Mouse (Mus musculus): ENCODE data around the gene Gpt2. TPM values are rescaled to one million over a fixed set of nuclear protein-coding genes. Genes with fewer than 3 reads are reported as not detected.

Gene Gpt2
- polyA plus RNA-seq, 1 experiment from 2014 or later = 4.7 TPM

- no peak overlapping the region for H3K27ac ChIP-seq
- no peaks in the 10 kb centered on the region for H3K79me2 ChIP-seq (ENCODE audit: inconsistent target)
- whole genome bisulfite sequencing (ENCODE audit: missing documents) = 85% methylated on average over 3 of the region's 3 CpGs
- no peaks in the 10 kb centered on the region for H3K36me3 ChIP-seq (ENCODE audit: inconsistent target)
- no peak overlapping the region for H3K4me3 ChIP-seq (ENCODE audit: inconsistent target)
Measured at GRCm38 (mm10) chr8:85528959-85529358, 36.6 kb downstream of the Gpt2 start.

DNA sequence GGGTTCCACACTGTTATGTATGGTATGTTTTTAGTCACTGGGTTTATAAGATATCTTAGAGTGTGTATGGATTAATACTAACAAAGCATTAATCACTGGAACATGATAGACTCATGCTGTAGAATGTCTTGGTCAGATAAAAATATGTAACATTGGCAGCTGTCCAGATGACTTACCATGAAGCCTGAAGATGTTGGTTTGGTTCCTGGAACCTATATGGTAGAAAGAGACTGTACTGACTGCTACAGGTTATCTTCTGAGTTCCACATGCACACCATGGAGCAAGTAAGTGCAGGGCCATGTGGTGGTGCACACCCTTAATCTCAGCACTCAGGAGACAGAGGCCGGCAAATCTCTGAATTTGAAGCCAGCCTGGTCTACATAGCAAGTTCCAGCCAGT, 38.3 kb downstream of the Gpt2 start:
- WGBS (ENCODE audit: missing documents) = 93% methylated on average over 1 of the region's 1 CpGs
- Histone ChIP-seq H3K79me2 (ENCODE audit: inconsistent target) (no peaks in the 10 kb centered on the region), H3K27ac (no peak overlapping the region), H3K36me3 (ENCODE audit: inconsistent target) (no peaks in the 10 kb centered on the region), H3K4me3 (ENCODE audit: inconsistent target) (no peak overlapping the region)

DNA sequence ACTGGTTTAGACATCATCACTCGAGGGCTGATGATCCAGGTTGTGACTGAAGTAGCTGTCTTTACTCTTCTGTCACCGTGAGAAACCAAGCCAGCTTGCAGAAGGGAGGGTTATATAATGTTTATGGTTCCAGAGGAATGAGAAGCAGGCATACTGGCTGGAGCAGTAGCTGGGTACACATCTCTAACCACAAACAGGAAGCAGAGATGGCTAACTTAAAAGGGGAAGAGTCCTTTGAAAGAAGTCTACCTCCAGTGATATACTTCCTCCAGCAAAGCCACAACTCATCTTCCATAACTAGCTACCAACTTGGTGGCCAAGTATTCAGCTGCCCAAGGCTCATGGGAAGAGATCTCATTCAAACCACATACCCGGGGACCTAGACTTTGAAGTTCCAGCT, 39.1 kb downstream of the Gpt2 start:
- Histone ChIP-seq H3K27ac (no peak overlapping the region), H3K79me2 (ENCODE audit: inconsistent target) (no peaks in the 10 kb centered on the region), H3K36me3 (ENCODE audit: inconsistent target) (peaks cover 5% of the 10 kb centered on the region; the same call in 1 of the 2 replicates), H3K4me3 (ENCODE audit: inconsistent target) (no peak overlapping the region)
- WGBS (ENCODE audit: missing documents) = 13% methylated on average over 3 of the region's 3 CpGs

DNA sequence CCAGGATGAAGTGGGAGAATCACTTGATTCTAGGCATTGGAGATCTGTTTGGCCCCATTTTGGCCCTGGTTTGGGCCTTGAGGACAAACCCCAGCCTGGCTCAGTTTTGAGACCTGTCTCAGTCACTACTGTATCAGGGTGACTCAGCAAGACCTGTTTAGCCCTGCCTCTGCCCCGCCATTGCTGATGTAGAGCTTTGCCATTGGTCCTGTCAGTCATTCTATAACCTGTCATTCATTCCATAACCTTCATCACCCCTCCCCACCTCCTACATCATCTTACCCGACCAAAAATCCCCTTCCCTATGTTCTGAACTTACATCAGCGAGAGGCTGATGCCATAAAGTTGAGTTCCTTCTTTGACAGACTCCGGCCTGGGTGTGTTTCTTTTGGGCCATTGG, 40.5 kb downstream of the Gpt2 start:
- 83% methylated on average over 4 of the region's 4 CpGs for WGBS (ENCODE audit: missing documents)
- Histone ChIP-seq H3K4me3 (ENCODE audit: inconsistent target) (no peak overlapping the region), H3K27ac (no peak overlapping the region), H3K36me3 (ENCODE audit: inconsistent target) (peaks cover 8% of the 10 kb centered on the region; the same call in 1 of the 2 replicates), H3K79me2 (ENCODE audit: inconsistent target) (no peaks in the 10 kb centered on the region)

DNA sequence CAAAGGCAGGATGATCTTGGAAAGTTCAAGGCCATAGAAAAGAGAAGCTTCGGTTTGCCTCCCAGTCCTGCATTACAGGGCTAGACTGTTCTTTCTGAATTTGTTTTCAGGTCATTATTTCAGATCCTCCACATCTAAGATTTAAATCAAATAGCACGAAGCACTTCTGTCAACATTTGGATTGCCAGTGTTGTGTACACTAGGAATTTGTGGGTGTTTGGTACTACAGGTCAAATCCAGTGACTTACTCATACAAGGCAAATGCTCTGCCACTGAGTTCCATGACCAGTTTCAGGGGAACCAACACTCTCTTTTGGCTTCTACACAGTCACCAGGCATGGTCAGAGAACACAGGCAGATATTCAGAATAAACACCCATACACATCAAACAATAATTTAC, 41.1 kb downstream of the Gpt2 start:
- Histone ChIP-seq H3K36me3 (ENCODE audit: inconsistent target) (peaks cover 14% of the 10 kb centered on the region), H3K4me3 (ENCODE audit: inconsistent target) (no peak overlapping the region), H3K79me2 (ENCODE audit: inconsistent target) (no peaks in the 10 kb centered on the region), H3K27ac (no peak overlapping the region)
- 100% methylated on average over 1 of the region's 2 CpGs for WGBS (ENCODE audit: missing documents)

DNA sequence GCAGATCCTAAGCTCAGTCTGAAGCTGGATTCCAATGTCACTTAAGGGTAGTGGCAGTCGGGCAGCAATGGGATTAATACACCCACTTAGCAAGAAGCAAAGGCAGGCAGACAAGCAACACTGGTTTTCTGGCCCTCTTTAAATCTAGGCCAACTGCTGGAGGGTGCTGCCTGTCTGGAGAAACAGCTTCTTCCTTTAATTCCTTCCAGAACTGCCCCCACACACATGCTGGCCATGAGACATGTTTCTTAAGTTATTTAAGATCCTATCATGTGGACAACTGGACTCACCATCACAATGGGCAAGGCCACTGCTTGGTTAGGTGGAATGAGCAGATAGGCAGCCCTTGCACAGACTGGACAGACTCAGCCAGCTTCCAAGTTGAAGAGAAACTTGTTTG, 41.8 kb downstream of the Gpt2 start:
- Histone ChIP-seq H3K27ac (no peak overlapping the region), H3K36me3 (ENCODE audit: inconsistent target) (peaks cover 21% of the 10 kb centered on the region), H3K4me3 (ENCODE audit: inconsistent target) (no peak overlapping the region), H3K79me2 (ENCODE audit: inconsistent target) (no peaks in the 10 kb centered on the region)
- 100% methylated on average over 1 of the region's 1 CpGs for WGBS (ENCODE audit: missing documents)

DNA sequence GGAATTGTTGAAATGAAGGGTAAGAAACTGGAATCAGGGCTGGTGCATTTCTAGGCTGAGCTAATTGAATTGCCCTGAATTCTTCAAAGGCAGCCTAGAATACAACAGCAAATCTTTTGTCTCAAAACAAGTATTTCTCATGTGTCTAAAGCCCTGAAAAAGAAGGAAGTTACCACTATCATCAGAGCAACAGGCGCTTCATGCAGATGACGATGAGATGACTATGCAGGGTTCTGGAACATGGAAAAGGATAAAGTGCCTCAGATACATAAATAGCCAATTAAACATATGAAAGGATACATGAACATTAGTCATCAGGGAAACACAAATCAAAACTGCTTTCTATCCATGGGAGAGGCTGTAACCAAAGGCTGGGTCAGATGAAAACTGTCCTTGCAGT, 44.0 kb downstream of the Gpt2 start:
- Histone ChIP-seq H3K4me3 (ENCODE audit: inconsistent target) (no peak overlapping the region), H3K27ac (no peak overlapping the region), H3K79me2 (ENCODE audit: inconsistent target) (peaks cover 3% of the 10 kb centered on the region; the same call in 1 of the 2 replicates), H3K36me3 (ENCODE audit: inconsistent target) (peaks cover 33% of the 10 kb centered on the region)
- WGBS (ENCODE audit: missing documents) = 87% methylated on average over 2 of the region's 2 CpGs

DNA sequence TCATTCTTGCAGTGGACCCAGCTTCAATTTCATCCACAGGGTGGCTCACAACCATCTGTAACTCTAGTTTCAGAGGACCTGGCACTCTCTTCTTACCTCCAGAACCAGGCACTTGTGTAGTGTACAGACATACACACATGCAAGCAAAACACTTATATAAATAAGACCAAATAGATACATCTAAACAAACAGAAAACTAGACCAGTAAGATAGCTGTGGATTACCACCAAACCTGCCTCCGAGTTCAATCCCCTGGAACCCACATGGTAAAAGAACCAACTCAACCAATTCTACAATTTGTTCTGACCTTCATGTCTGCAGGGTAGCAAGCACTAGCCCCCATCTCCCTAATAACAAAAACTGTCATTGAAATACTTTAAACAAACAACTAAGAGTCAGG, 59.6 kb downstream of the Gpt2 start:
- H3K27ac ChIP-seq = no peak overlapping the region
- 100% methylated on average over 1 of the region's 1 CpGs for WGBS (ENCODE audit: missing documents)
- peaks cover 77% of the 10 kb centered on the region for H3K79me2 ChIP-seq (ENCODE audit: inconsistent target)
- H3K4me3 ChIP-seq (ENCODE audit: inconsistent target) = no peak overlapping the region
- peaks cover 59% of the 10 kb centered on the region for H3K36me3 ChIP-seq (ENCODE audit: inconsistent target)

GRCm38 (mm10) chr8:85554391-85555180, 62.2 kb downstream of the Gpt2 start:
- peaks cover 51% of the 10 kb centered on the region for H3K79me2 ChIP-seq (ENCODE audit: inconsistent target)
- WGBS (ENCODE audit: missing documents) = 1% methylated on average over 63 of the region's 66 CpGs

DNA sequence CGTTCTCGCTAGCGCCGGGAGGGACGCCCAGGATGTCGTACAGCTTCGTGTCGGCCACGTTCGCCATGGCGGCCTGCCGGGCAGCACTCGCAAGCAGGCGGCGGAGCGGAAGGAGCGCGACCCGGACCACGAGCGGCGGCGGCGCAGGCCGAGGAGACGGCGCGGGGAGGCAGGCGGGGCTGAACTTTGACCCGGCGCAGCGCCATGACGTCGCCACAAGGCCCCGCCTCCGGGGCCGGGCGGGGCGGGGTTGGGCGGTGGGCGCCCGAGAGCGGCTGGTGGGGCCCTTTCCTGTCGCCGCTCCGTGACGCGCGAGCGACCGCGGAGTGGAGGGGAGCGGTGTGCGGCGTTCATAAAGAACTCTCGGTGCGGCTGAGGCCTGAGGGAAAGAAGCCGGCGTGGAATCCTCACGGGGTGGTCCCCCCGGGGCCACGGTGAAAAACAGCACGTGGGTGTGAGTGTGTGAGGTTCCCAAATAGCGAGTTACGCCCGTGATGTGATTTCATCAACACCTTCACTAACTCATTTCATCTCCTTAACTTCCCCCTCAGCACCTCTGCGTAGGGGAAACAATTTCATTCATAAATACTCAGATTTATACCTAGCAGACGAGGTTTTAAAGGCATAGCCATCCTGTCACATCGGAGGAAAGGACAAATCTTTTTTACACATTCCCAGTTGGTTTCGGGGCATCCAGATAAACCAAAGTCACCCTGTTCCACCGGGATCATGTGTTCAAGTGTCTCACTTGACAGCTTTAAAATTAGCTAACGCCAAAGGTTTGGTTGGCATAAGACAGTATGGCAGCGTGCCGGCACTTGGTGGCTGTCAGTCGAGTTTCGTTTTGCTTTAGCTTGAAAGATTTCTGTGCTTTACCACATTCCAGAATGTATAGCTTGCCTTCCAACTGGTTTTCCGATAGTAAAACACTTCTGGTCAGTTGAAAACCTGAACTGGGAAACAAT, 63.1 kb downstream of the Gpt2 start, which contains the start of gene Dnaja2:
TSS of gene Dnaja2 (minus strand) at position 164 of the 965 bp plus-strand sequence.
- WGBS (ENCODE audit: missing documents) = under 1% methylated on average over 61 of the region's 77 CpGs
- peaks cover 42% of the 10 kb centered on the region for H3K79me2 ChIP-seq (ENCODE audit: inconsistent target)
- H3K27ac ChIP-seq = peak within 1 kb of the TSS; percentile 81
- H3K4me3 ChIP-seq (ENCODE audit: inconsistent target) = peak within 1 kb of the TSS; percentile 78
- H3K36me3 ChIP-seq (ENCODE audit: inconsistent target) = peaks cover 26% of the 10 kb centered on the region

More at GRCm38 (mm10) chr8:85554391-85555180, 62.2 kb downstream of the Gpt2 start:
- H3K27ac ChIP-seq = peak overlapping the region; percentile 70
- peak overlapping the region; percentile 78 for H3K4me3 ChIP-seq (ENCODE audit: inconsistent target)
- H3K36me3 ChIP-seq (ENCODE audit: inconsistent target) = peaks cover 34% of the 10 kb centered on the region

GRCm38 (mm10) chr8:85556986-85557600, 64.7 kb downstream of the Gpt2 start:
- peak overlapping the region; percentile 81 for H3K27ac ChIP-seq

DNA sequence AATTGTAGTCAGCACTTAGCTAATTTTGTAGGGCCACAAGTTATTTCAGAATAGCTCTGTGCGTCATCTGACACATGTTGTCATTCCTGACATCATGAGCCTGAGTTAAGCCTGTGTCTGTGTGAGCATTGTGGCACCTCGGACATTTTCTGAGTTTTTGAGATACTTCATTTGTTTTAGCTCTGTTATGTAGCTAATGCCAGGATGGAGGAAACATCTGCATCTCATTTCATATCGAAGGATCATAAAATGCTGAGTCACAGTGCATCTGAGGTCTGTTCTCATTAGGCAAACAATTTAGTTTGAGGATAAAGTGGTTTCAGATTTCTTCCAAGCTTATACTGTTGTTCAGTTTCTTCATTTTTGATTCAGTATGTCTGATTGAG, 65.2 kb downstream of the Gpt2 start:
- Histone ChIP-seq H3K79me2 (ENCODE audit: inconsistent target) (peaks cover 21% of the 10 kb centered on the region), H3K36me3 (ENCODE audit: inconsistent target) (0 out of 2 replicates have a peak, but pooled peaks cover 5% of the 10 kb centered on the region), H3K4me3 (ENCODE audit: inconsistent target) (peak overlapping the region; percentile 10; the same call in 1 of the 2 replicates), H3K27ac (peak overlapping the region; percentile 81)
- WGBS (ENCODE audit: missing documents) = 8% methylated on average over 3 of the region's 3 CpGs

More at GRCm38 (mm10) chr8:85556986-85557600, 64.7 kb downstream of the Gpt2 start:
- H3K4me3 ChIP-seq (ENCODE audit: inconsistent target) = peak overlapping the region; percentile 10; the same call in 1 of the 2 replicates
- peaks cover 9% of the 10 kb centered on the region; the same call in 1 of the 2 replicates for H3K36me3 ChIP-seq (ENCODE audit: inconsistent target)
- H3K79me2 ChIP-seq (ENCODE audit: inconsistent target) = peaks cover 26% of the 10 kb centered on the region
- WGBS (ENCODE audit: missing documents) = 2% methylated on average over 2 of the region's 2 CpGs

GRCm38 (mm10) chr8:85559201-85559600, 66.8 kb downstream of the Gpt2 start:
- peak overlapping the region; percentile 81 for H3K27ac ChIP-seq
- no peaks in the 10 kb centered on the region for H3K36me3 ChIP-seq (ENCODE audit: inconsistent target)
- WGBS (ENCODE audit: missing documents) = 17% methylated on average over 1 of the region's 1 CpGs
- no peak overlapping the region for H3K4me3 ChIP-seq (ENCODE audit: inconsistent target)
- peaks cover 5% of the 10 kb centered on the region for H3K79me2 ChIP-seq (ENCODE audit: inconsistent target)

- H3K27ac ChIP-seq = 0 out of 2 replicates have a peak overlapping the region, but pooled peaks have one; percentile 1
- WGBS (ENCODE audit: missing documents) = 20% methylated on average over 2 of the region's 2 CpGs
- no peaks in the 10 kb centered on the region for H3K36me3 ChIP-seq (ENCODE audit: inconsistent target)
- H3K79me2 ChIP-seq (ENCODE audit: inconsistent target) = no peaks in the 10 kb centered on the region
- no peak overlapping the region for H3K4me3 ChIP-seq (ENCODE audit: inconsistent target)
Measured at GRCm38 (mm10) chr8:85559966-85560365, 67.6 kb downstream of the Gpt2 start.
